Mouse (Mus musculus) spleen, adult 12 weeks (tissue): ENCODE measurements at regions not wholly inside any gene's neighbourhood (a gene's known extent, or its start where the extent isn't known, plus 50 kb on each side); places are given as distances from the start of the nearest gene placed in this dataset.
"Not testable (repeated sequence)": the region's sequence is repeated elsewhere in the genome, so short reads cannot be mapped to it uniquely, and the experiment has no call there.

Experiments used
- DNase-seq: peaks from one replicate; pipeline ENCODE4 v3.0.0; 2022; ENCODE audit warnings: low spot score

- no peak for DNase-seq
Measured at GRCm38 (mm10) chr15:41920270-41920669, 1786.1 kb downstream of the 9330182O14Rik start.

DNA sequence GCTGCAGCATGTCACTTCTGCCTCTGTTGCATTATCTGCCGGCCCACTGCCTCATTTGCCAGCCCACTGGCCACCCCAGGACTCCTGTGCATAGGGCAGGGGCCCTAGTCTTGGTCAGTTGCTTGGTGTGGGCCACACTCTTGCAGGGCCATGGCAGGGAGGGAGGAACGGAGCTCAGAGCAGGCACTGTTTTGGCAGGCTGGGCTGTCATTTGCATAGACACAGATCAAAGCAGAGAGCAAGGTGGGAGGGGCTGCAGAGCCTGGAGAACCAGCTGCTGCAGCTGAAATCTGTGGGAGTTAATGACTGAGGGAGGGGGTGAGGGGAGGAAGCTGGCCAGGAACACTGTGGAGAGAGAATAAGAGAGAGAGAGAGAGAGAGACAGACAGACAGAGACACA is 1802.5 kb downstream of the 9330182O14Rik start:
- DNase-seq = no peak

DNA sequence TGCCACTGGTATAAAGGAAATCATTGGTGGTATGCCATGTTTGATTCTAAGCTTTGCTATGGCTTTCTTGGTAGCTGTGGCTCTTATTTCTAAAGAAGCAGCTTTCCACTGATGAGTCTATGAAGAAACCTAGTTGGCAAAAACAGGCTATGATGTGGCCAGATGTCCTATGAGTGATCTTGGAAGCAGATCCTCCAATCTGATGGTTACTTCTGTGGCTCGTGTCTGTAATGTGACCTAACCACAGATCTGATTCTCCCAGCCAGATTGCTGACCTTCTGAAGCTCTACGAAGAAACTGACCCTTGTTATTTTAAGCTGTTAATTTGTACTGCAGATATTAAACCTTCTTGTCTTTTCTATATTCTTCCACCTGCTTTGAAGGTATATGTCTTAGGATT is 1811.1 kb downstream of the 9330182O14Rik start:
- no peak for DNase-seq

- DNase-seq = no peak
Measured at GRCm38 (mm10) chr15:41947888-41948287, 1813.7 kb downstream of the 9330182O14Rik start.

GRCm38 (mm10) chr15:41948347-41949093 is 1814.4 kb downstream of the 9330182O14Rik start:
- no peak for DNase-seq

GRCm38 (mm10) chr15:41949094-41949461 is 1814.9 kb downstream of the 9330182O14Rik start:
- DNase-seq = no peak

- no peak for DNase-seq
Measured at GRCm38 (mm10) chr15:41951276-41951675, 1817.1 kb downstream of the 9330182O14Rik start.

GRCm38 (mm10) chr15:41960597-41960996 is 1826.4 kb downstream of the 9330182O14Rik start:
- DNase-seq = no peak

GRCm38 (mm10) chr15:41970877-41971276 is 1836.7 kb downstream of the 9330182O14Rik start:
- no peak for DNase-seq

GRCm38 (mm10) chr15:41973263-41973662 is 1839.1 kb downstream of the 9330182O14Rik start:
- DNase-seq = peak; percentile 53

DNA sequence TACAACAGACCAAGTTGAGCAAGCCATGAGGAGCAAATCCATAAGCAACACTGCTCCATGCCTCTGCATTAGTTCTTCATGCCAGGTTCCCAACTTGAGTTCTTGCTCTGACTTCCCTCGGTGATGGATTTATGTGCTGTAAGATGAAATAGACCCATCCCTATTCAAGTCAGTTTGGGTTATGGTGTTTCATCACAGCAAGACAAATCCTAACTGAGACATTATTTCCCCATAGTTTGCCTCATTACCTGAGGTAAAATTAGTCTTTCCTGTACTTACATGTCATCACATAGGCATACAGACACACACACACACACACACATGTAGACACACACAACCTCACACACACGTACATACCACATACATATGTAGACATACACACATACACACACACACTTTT is 1843.0 kb downstream of the 9330182O14Rik start:
- DNase-seq = no peak

DNA sequence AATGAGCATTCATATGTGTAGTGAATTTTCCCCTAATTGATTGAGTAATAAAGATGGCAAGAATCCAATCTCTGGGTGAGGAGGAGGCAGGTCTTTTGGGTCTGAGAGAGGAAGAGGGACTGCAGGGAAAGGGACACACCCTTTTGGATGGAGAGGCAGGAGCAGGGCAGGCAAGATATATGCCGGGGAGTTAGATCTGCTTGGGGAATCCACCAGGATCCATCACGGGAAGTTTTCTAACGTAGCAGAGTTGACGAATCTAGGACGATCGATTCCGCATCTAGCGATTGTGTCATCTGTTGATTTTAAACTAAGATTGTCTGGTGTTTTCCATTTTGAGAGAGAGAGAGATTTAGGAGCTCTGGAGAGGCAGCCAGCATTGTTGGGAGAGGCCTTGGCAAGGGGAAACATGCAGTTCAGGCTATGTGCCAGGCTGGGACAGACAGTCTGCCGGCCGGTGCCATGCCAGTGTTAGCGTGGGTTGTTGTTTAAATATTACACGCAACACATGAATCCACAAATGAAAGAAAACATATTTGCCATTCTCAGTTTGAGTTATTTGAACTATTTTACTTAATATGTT is 1843.6 kb downstream of the 9330182O14Rik start:
- no peak for DNase-seq

- no peak for DNase-seq
Measured at GRCm38 (mm10) chr15:41983261-41983660, 1849.1 kb downstream of the 9330182O14Rik start.

GRCm38 (mm10) chr15:41984267-41984666 is 1850.1 kb downstream of the 9330182O14Rik start:
- DNase-seq = no peak

DNA sequence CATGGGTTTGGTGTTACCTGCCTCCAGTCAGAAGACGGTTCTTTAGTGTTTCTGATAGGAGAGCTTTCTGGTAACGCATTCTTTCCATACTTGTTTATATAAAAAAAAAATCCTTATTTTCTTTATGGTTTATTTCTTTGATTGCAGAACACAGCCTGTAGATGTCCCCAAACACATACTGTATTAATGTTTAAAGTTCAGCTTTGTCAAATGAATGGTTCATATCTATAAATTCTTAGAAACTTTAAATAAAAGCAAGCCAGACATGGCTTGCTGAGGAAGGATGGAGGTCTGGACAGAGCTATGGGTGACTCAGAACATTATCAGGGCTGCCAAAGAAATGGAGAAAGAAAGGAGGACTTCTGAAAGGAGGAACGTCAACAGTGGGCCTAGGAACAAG is 1852.1 kb downstream of the 9330182O14Rik start:
- DNase-seq = no peak

- DNase-seq = no peak
Measured at GRCm38 (mm10) chr15:41989065-41989464, 1854.9 kb downstream of the 9330182O14Rik start.

DNA sequence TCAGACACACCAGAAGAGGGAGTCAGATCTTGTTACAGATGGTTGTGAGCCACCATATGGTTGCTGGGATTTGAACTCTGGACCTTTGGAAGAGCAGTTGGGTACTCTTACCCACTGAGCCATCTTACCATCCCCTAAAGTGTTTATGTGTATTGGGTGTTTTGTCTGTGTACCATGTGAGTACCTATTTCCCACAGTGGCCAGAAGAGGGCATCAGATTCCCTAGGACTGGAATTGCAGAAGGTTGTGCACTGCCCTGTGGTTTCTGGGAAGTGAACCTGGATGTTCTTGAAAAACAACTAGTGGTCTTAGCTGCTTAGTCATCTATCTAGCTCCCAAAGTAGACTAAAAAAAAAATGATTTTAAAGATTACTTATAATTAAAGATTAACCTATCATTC is 1857.7 kb downstream of the 9330182O14Rik start:
- no peak for DNase-seq

GRCm38 (mm10) chr15:42032286-42032685 is 1898.1 kb downstream of the 9330182O14Rik start:
- not testable (repeated sequence) for DNase-seq

- DNase-seq = no peak
Measured at GRCm38 (mm10) chr15:42047088-42047976, 1913.2 kb downstream of the 9330182O14Rik start.

- DNase-seq = no peak
Measured at GRCm38 (mm10) chr15:42056772-42057171, 1922.6 kb downstream of the 9330182O14Rik start.

DNA sequence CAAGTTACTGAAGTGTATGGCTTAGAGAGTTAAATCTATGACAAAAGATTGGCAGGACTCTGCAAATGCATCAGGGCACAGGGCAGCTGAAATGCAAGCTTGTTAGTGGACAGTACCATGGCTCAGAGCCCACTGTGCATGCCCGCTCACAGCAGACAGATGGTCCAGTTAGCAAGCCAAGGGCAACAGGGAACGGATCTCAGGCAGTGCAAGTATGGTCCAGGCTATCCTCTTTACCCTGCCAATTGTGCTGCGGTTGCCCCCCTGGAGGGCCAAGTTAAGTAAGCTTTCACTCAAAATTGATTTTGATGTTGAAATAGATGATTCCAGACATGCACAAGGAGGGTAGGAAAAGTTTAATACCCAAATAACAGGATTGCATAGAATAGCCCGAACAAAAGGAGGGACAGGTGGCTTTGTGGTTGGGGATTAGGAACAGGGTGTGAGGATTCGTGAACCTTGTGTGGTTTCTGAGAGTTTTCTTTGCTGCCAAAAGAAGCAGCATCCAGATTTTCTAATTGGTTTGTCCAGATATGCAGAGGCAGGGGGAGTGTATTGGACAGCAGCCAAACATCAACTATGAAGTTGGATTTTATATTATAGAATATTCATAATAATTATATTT is 1934.2 kb downstream of the 9330182O14Rik start:
- DNase-seq = no peak

DNA sequence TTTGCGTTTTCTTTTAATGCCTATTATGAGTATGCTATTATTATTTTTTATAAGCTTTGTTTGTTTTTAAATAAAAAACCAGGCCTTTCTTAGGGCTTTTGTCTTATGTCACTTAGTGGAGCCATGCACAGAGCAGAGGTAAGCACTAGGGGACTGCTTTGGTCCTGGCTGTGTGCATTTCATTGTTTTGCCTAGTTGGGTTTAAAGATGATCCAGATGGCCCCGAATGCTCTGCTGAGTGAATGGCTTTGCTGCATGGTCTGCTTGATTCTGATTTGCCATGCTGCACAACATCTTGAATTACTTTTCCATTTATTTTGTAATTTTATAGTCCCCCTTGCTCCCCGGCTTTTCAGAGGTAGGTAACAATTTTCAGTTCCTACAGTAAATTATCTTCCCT is 1934.9 kb downstream of the 9330182O14Rik start:
- no peak for DNase-seq
